Mouse (Mus musculus) brain, embryonic 14.5 days (tissue): Measurements from ENCODE around the gene Cask.

Source experiments
- CTCF ChIP-seq: fragments of 200-500 bp; IDR thresholded peaks from 2 replicates; pipeline ENCODE4 v1.5.1; 2012; ENCODE audit warnings: inconsistent platforms, mild to moderate bottlenecking, moderate library complexity, borderline replicate concordance; ENCODE audit not compliant: insufficient read depth, insufficient read length; ENCODE audit errors: extremely low read depth
- POLR2A ChIP-seq: fragments of 200-500 bp; IDR thresholded peaks from 2 replicates; pipeline ENCODE4 v1.6.1; 2012; ENCODE audit warnings: mild to moderate bottlenecking, inconsistent platforms, borderline replicate concordance; ENCODE audit not compliant: poor library complexity, insufficient read depth, insufficient read length, severe bottlenecking; ENCODE audit errors: extremely low read depth

- TF ChIP-seq CTCF (no peak), POLR2A (no peak)
Observed at GRCm38 (mm10) chrX:13822792-13823191, 28.4 kb downstream of the Cask start.
